Mouse (Mus musculus): ENCODE results near the gene Prpf6. TPM values are rescaled to one million over a fixed set of nuclear protein-coding genes. Genes with fewer than 3 reads are reported as not detected.

Prpf6 gene
- polyA plus RNA-seq, 1 experiment from 2014 or later, result 66.5 TPM

DNA sequence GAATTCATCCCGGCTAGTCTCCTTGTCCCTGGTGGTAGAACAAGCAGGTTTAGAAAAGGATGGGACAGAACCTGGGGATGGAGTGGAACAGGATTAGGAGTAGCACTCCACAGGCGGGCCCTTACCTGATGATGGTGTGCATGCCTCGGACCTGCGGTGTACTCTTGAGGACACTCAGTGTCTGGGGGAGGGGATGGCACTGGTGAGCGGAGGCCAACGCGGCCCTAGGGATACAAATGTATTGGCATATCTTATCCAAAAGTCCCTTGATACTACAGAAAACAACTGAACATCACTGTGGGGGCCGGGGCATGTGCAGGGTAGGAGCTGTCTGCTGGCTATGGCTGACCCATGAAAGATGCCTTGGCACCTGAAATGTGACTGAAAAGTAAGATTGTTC, 21.3 kb upstream of the Prpf6 start:
- H3K9me3 ChIP-seq (ENCODE audit: control insufficient read depth, low read length), result no peaks in the 10 kb centered on the region
- H3K4me2 ChIP-seq (replicated peaks; ENCODE audit: low read depth, low read length), result no peak overlapping the region
- no peaks in the 10 kb centered on the region for H3K4me1 ChIP-seq (replicated peaks; ENCODE audit: control insufficient read depth, insufficient read depth, low read length)
- H3K27ac ChIP-seq (ENCODE audit: low read depth, low read length), result no peak overlapping the region
- ATAC-seq (ENCODE audit: low FRiP score), result no peak
- no peaks in the 10 kb centered on the region for H3K27me3 ChIP-seq (ENCODE audit: control insufficient read depth, insufficient read depth, low read length)
- 87% methylated on average over 8 of the region's 8 CpGs for WGBS
- no peak for DNase-seq (ENCODE audit: low spot score)
- no peak overlapping the region for H3K9ac ChIP-seq (ENCODE audit: low read depth, low read length)
- H3K36me3 ChIP-seq (ENCODE audit: control insufficient read depth, insufficient read depth, low read length), result no peaks in the 10 kb centered on the region
- H3K4me3 ChIP-seq (ENCODE audit: low read depth, low read length), result no peak overlapping the region

DNA sequence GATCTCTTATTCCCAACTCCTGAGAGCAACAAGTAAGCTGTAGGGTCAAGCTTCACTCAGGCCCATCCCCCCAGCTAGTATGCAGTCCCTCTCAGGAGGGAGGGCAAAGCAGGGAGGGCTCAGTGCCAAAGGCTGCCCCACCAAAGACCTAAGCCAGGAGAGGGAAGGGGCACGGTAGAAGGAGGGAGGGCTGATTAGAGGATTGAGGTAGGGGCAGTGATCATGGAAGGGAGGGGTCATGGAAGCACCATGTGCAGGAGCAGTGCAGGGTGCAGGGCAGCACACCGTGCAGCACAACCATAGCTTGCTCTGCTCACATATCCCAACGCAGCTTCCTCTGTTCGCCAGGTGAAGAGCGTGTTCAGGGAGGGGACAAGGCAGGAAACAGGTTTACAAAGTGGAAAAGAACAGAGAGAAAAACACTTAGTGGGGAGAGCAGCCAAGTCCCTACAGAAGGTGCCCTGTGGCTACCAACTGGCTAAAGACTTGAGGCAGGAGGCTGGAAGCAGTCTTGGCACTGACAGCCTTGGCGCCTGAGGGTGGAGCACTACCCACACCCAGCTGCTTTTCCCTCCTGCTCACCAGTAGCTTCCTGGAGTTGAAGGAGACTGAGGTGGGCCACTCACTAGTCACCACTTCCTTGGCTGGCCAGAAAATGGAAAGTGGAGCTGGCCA, 20.6 kb upstream of the Prpf6 start:
- no peak for DNase-seq (ENCODE audit: low spot score)
- no peak overlapping the region for H3K4me2 ChIP-seq (replicated peaks; ENCODE audit: low read depth, low read length)
- H3K4me3 ChIP-seq (ENCODE audit: low read depth, low read length), result no peak overlapping the region
- no peaks in the 10 kb centered on the region for H3K4me1 ChIP-seq (replicated peaks; ENCODE audit: control insufficient read depth, insufficient read depth, low read length)
- WGBS, result 74% methylated on average over 6 of the region's 6 CpGs
- no peaks in the 10 kb centered on the region for H3K36me3 ChIP-seq (ENCODE audit: control insufficient read depth, insufficient read depth, low read length)
- no peak for ATAC-seq (ENCODE audit: low FRiP score)
- H3K27me3 ChIP-seq (ENCODE audit: control insufficient read depth, insufficient read depth, low read length), result no peaks in the 10 kb centered on the region
- no peak overlapping the region for H3K27ac ChIP-seq (ENCODE audit: low read depth, low read length)
- no peaks in the 10 kb centered on the region for H3K9me3 ChIP-seq (ENCODE audit: control insufficient read depth, low read length)
- no peak overlapping the region for H3K9ac ChIP-seq (ENCODE audit: low read depth, low read length)

DNA sequence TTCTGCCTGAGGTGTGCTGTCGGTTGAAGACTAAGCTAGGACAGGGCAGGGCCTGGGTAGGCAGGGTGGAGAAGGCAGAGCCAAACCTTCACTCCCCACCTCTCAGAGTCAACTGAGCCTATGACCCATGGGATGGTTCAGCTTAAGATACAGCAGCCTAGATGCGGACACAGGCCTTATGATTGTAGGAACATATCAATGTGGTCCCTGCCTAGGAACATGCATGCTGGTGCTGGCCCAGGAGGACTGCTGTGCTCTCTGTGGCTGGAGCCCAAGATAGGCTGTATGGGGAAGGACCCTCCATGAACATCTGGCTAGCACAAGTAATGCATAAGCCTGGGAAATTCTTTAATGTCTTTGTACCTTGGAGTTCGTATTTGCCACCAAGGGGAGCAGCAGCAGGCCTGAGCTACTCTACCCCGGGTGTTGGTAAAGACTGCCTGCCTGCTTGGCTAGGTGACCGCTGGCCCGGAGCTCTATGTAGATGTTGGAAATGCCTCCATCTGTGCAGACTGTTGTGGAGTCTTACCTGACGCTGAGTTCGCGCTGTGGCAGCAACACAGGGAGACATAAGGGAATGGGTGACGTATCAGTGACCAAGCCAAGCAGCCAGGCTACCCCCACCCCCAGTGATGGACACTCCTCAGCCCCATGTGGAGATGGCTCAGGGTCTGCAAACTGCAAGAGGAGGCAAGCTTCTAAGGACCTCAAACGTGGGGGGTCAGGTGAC, 19.6 kb upstream of the Prpf6 start:
- Histone ChIP-seq H3K36me3 (ENCODE audit: control insufficient read depth, insufficient read depth, low read length) (no peaks in the 10 kb centered on the region), H3K27ac (ENCODE audit: low read depth, low read length) (no peak overlapping the region), H3K9me3 (ENCODE audit: control insufficient read depth, low read length) (no peaks in the 10 kb centered on the region), H3K4me2 (replicated peaks; ENCODE audit: low read depth, low read length) (no peak overlapping the region), H3K4me3 (ENCODE audit: low read depth, low read length) (no peak overlapping the region), H3K9ac (ENCODE audit: low read depth, low read length) (no peak overlapping the region), H3K27me3 (ENCODE audit: control insufficient read depth, insufficient read depth, low read length) (no peaks in the 10 kb centered on the region), H3K4me1 (replicated peaks; ENCODE audit: control insufficient read depth, insufficient read depth, low read length) (no peaks in the 10 kb centered on the region)
- DNase-seq (ENCODE audit: low spot score), result no peak
- whole genome bisulfite sequencing, result 93% methylated on average over 11 of the region's 11 CpGs
- no peak for ATAC-seq (ENCODE audit: low FRiP score)

DNA sequence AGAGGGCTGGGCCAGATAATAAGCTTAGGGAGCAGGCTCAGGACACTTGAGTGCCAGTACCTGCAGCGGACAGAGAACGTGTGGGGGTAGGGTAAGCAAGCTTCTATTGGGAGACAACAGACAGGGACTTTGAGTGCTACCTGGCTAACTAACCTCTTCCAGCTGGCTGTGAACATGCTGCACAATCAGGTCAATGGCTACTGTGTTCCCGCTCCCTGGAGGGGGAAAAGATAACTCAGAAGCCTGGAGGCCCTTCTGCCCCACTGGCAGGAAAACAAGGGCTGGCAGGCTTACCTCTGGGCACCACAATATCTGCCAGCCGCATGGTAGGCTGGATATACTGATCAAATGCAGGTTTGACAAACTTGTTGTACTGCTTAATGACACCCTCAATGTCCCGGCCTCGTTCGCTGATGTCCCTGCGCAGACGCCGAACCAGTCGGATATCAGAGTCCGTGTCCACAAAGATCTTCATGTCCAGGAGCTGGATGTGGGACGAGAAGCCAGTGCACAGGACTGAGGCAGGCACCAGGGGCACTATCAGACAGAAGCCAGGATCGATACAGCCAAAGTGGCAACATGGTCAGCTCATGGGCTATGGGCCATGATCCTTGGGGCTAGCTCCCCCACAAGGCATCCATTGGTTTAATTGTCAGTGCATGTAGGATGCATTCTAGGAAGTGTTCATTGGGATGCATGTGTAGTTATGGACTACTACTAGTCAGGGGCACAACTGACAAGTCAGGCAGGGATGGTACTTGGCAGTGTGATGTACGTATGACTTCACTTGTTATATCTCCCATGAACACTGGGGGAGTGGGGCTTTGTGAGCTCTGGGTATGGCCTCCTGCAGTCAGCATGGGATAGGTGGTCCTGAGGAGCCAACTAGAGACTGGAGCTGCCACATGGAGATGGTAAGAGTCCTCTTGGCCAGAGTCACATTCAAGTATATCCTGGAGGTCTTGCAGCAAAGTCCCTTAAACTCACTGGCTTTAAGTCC, 18.4 kb upstream of the Prpf6 start:
- DNase-seq (ENCODE audit: low spot score) (no peak), ATAC-seq (ENCODE audit: low FRiP score) (no peak)
- 94% methylated on average over 15 of the region's 15 CpGs for WGBS
- Histone ChIP-seq H3K4me2 (replicated peaks; ENCODE audit: low read depth, low read length) (no peak overlapping the region), H3K9me3 (ENCODE audit: control insufficient read depth, low read length) (no peaks in the 10 kb centered on the region), H3K27me3 (ENCODE audit: control insufficient read depth, insufficient read depth, low read length) (no peaks in the 10 kb centered on the region), H3K9ac (ENCODE audit: low read depth, low read length) (no peak overlapping the region), H3K4me3 (ENCODE audit: low read depth, low read length) (no peak overlapping the region), H3K27ac (ENCODE audit: low read depth, low read length) (no peak overlapping the region), H3K36me3 (ENCODE audit: control insufficient read depth, insufficient read depth, low read length) (no peaks in the 10 kb centered on the region), H3K4me1 (replicated peaks; ENCODE audit: control insufficient read depth, insufficient read depth, low read length) (no peaks in the 10 kb centered on the region)

DNA sequence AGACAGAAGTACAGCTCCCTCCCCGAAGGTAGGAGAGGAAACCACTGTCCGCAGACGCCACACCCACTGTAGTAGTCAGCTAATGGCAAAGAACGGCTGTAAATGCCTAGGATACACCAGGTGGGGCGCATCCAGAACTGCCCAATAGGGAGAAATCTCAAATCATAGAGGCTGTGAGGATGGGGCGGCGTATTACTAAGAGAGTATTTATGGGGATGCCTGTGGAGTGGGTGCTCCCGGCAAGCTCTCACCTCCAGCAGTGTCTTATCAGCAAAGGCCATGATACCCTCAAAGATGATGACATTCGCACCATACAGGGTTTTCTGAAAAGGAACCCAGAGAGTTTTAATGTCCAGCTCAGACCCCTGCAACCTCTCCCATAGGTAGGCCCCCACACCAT, 17.7 kb upstream of the Prpf6 start:
- H3K36me3 ChIP-seq (ENCODE audit: control insufficient read depth, insufficient read depth, low read length), result no peaks in the 10 kb centered on the region
- H3K27me3 ChIP-seq (ENCODE audit: control insufficient read depth, insufficient read depth, low read length), result no peaks in the 10 kb centered on the region
- no peak overlapping the region for H3K27ac ChIP-seq (ENCODE audit: low read depth, low read length)
- no peaks in the 10 kb centered on the region for H3K9me3 ChIP-seq (ENCODE audit: control insufficient read depth, low read length)
- 94% methylated on average over 9 of the region's 9 CpGs for WGBS
- H3K4me3 ChIP-seq (ENCODE audit: low read depth, low read length), result no peak overlapping the region
- H3K9ac ChIP-seq (ENCODE audit: low read depth, low read length), result no peak overlapping the region
- H3K4me2 ChIP-seq (replicated peaks; ENCODE audit: low read depth, low read length), result no peak overlapping the region
- no peaks in the 10 kb centered on the region for H3K4me1 ChIP-seq (replicated peaks; ENCODE audit: control insufficient read depth, insufficient read depth, low read length)
- no peak for ATAC-seq (ENCODE audit: low FRiP score)
- no peak for DNase-seq (ENCODE audit: low spot score)

DNA sequence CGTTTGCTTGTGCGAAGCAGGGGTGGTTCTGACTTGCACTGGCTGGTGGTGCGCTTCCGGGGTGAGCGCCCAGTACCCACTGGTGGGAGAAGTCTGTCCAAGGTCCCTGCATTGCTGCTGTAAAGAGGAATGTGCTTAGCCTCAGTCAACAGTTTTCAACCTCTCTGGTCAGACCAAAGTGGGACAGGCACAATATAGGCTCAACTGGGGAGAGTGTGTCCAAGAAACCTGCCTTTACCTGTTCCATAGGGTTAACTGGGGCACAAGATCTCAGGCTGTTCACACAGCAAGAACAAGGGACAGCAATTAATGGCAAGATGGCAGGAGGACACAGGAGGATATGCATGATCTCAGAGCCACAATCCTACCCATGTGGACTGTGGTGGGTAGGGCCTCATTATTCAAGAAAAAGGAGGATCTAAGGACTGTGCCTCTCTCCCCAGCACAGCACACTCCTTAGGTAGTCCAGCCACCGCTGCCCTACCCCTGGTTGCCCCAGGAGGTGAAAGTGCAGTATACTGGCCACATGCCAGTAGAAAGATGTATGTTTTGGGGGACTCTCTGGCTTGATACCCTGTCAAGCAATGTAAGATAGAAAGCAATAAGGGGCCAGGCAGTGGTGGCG, 16.6 kb upstream of the Prpf6 start:
- H3K27ac ChIP-seq (ENCODE audit: low read depth, low read length), result no peak overlapping the region
- no peaks in the 10 kb centered on the region for H3K36me3 ChIP-seq (ENCODE audit: control insufficient read depth, insufficient read depth, low read length)
- 94% methylated on average over 7 of the region's 7 CpGs for WGBS
- H3K4me2 ChIP-seq (replicated peaks; ENCODE audit: low read depth, low read length), result no peak overlapping the region
- no peaks in the 10 kb centered on the region for H3K9me3 ChIP-seq (ENCODE audit: control insufficient read depth, low read length)
- H3K4me3 ChIP-seq (ENCODE audit: low read depth, low read length), result no peak overlapping the region
- DNase-seq (ENCODE audit: low spot score) (no peak), ATAC-seq (ENCODE audit: low FRiP score) (no peak)
- no peaks in the 10 kb centered on the region for H3K4me1 ChIP-seq (replicated peaks; ENCODE audit: control insufficient read depth, insufficient read depth, low read length)
- no peaks in the 10 kb centered on the region for H3K27me3 ChIP-seq (ENCODE audit: control insufficient read depth, insufficient read depth, low read length)
- no peak overlapping the region for H3K9ac ChIP-seq (ENCODE audit: low read depth, low read length)

DNA sequence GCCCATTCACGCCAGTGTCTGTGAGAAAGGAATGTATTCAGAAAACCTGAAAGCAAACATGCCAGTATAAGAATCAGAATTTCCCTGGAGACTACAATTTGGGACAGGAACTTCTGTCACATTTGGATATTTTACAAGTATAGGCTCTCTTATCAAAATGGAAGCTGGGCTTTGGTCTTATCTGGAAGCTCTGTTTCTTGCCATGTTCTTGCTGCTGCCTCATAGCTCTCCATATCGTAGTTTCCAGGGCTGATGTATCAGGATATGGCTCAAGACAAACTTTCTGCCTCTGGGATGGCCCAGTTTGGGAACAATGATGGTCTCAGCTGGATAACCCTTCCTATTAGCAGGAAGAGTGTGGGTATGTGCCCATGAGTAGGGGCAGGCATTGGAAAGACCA, 15.1 kb upstream of the Prpf6 start:
- Histone ChIP-seq H3K9me3 (ENCODE audit: control insufficient read depth, low read length) (no peaks in the 10 kb centered on the region), H3K9ac (ENCODE audit: low read depth, low read length) (no peak overlapping the region), H3K4me2 (replicated peaks; ENCODE audit: low read depth, low read length) (no peak overlapping the region), H3K4me3 (ENCODE audit: low read depth, low read length) (no peak overlapping the region), H3K36me3 (ENCODE audit: control insufficient read depth, insufficient read depth, low read length) (no peaks in the 10 kb centered on the region), H3K27ac (ENCODE audit: low read depth, low read length) (no peak overlapping the region), H3K4me1 (replicated peaks; ENCODE audit: control insufficient read depth, insufficient read depth, low read length) (0 out of 2 replicates have a peak, but pooled peaks cover 2% of the 10 kb centered on the region), H3K27me3 (ENCODE audit: control insufficient read depth, insufficient read depth, low read length) (no peaks in the 10 kb centered on the region)
- WGBS, result 85% methylated on average over 2 of the region's 2 CpGs
- DNase-seq (ENCODE audit: low spot score) (no peak), ATAC-seq (ENCODE audit: low FRiP score) (no peak)

DNA sequence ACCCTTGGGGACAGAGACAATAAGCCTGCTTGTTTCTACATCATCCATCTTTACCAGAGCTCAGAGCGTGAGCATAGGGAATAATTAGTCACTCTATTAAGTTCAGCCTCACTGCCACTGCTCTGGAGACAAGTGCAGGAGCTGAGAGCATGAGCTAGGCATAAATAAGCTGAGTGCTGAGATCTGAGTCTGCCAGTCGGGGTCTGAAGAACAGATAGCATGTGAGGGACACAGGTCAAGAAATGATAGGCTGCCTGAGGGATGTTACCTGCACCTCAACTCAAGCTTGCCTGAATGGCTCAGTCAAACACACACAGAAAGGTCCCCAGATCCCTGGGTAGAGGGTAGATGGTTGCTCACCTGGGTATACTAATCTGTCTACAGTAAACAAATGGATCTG, 14.5 kb upstream of the Prpf6 start:
- DNase-seq (ENCODE audit: low spot score) (no peak), ATAC-seq (ENCODE audit: low FRiP score) (no peak)
- Histone ChIP-seq H3K36me3 (ENCODE audit: control insufficient read depth, insufficient read depth, low read length) (no peaks in the 10 kb centered on the region), H3K27me3 (ENCODE audit: control insufficient read depth, insufficient read depth, low read length) (no peaks in the 10 kb centered on the region), H3K9me3 (ENCODE audit: control insufficient read depth, low read length) (no peaks in the 10 kb centered on the region), H3K4me3 (ENCODE audit: low read depth, low read length) (no peak overlapping the region), H3K4me1 (replicated peaks; ENCODE audit: control insufficient read depth, insufficient read depth, low read length) (0 out of 2 replicates have a peak, but pooled peaks cover 2% of the 10 kb centered on the region), H3K9ac (ENCODE audit: low read depth, low read length) (0 out of 2 replicates have a peak overlapping the region, but pooled peaks have one; percentile 4), H3K4me2 (replicated peaks; ENCODE audit: low read depth, low read length) (no peak overlapping the region), H3K27ac (ENCODE audit: low read depth, low read length) (no peak overlapping the region)
- WGBS, result 70% methylated on average over 2 of the region's 2 CpGs
